Mouse (Mus musculus) E14TG2a.4 (cell line): ENCODE measurements around the gene Tax1bp3.

Experiments used
- CTCF ChIP-seq: conservative IDR thresholded peaks from 2 replicates; pipeline ENCODE4 v1.5.1; 2014; ENCODE audit warnings: low read length
- NANOG ChIP-seq: IDR thresholded peaks from 2 replicates; pipeline ENCODE4 v1.6.1; 2014; ENCODE audit warnings: borderline replicate concordance, low read length, mixed read lengths
- POU5F1 ChIP-seq: IDR thresholded peaks from 2 replicates; pipeline ENCODE4 v1.6.1; 2014; ENCODE audit warnings: low read length, borderline replicate concordance

GRCm38 (mm10) chr11:73220651-73221050 lies 43.8 kb downstream of the Tax1bp3 start:
- TF ChIP-seq CTCF = no peak
- no peak for TF ChIP-seq POU5F1
- no peak for TF ChIP-seq NANOG
